9 mouse cellular contexts compared by ENCODE assay signal in genomic region chr6:120196837-120197236, GRCm38 (mm10).
A peak's percentile ranks its signal among the peaks of the same experiment; 100 is the strongest.
DNase-seq lines count a peak whose midpoint lies in the region; ATAC-seq and TF ChIP-seq lines count a peak whose summit lies in the region.
"Had no signal": no experiment of that assay in that cellular context is flagged by ENCODE, and none has a peak within 500 bp of the region (broad histone marks: within the 10 kb centered on the region; RNA-seq: fewer than 3 reads in every experiment).

No protein-coding gene starts in this region.

- CTCF ChIA-PET in Patski (lab: Charles Lee): interaction anchor here (0.7 to 2.5 kb wide), 6 partner anchors 10 to 262 kb away, joined by 3 to 10 read pairs (median 4); no protein-coding TSS in a partner anchor

- WGBS in cerebellum, adult 2 months: 47% methylated on average over 2 of the region's 2 CpGs

- in situ Hi-C loops in Patski (cut with MboI; ENCODE audit: low pct_unique_long_range_greater_than_20kb): loop anchor here (10.0 kb wide), 2 partner anchors 192 to 262 kb away; no protein-coding TSS in a partner anchor

- no peak for DNase-seq in cerebellum, adult 2 months
- no peak for DNase-seq in cerebellum, adult 8-10 months
- DNase-seq in left cerebral cortex, postnatal 14 days (ENCODE audit: low spot score in 2 of 2): peak; percentile 34 to 49
- no peak for DNase-seq in left cerebral cortex, adult 11 months (ENCODE audit: low spot score)
- DNase-seq in Patski (ENCODE audit: low read depth, low spot score): no peak
- peak; percentile 54 for DNase-seq in thymus, postnatal 25 days
- DNase-seq in right cerebral cortex, postnatal 36 days (ENCODE audit: low spot score in 2 of 2): no peak

- TF ChIP-seq CTCF in cerebellum, adult 2 months (IDR thresholded peaks at IDR 0.05; ENCODE audit: borderline replicate concordance, insufficient read depth, low read depth, low read length): peak; percentile 30; the same call in 1 of the 2 replicates
- peak; percentile 69 for TF ChIP-seq CTCF in Patski (IDR thresholded peaks at IDR 0.05)

- POLR2A ChIA-PET in Patski (lab: Charles Lee): interaction anchor here (0.6 kb wide), 1 partner anchor 8 kb away, joined by 5 read pairs; no protein-coding TSS in a partner anchor

- H3K27ac ChIP-seq in cerebellum, adult 2 months (ENCODE audit: insufficient read depth, low read length): no peak overlapping the region
- H3K27ac ChIP-seq: heart, embryonic 13.5 days had no signal

- no peaks in the 10 kb centered on the region for H3K27me3 ChIP-seq in cerebellum, adult 2 months (ENCODE audit: control insufficient read depth, insufficient read depth, low read length)
- no peaks in the 10 kb centered on the region for H3K27me3 ChIP-seq in Patski
- H3K27me3 ChIP-seq: heart, embryonic 13.5 days had no signal

- no peak for ATAC-seq in Patski
- peak; percentile 35 for ATAC-seq in inflammation-experienced regulatory T-cells, adult 6 months

- TF ChIP-seq POLR2A in cerebellum, adult 2 months (IDR thresholded peaks at IDR 0.05; ENCODE audit: borderline replicate concordance, insufficient read depth, low read length): no peak

- no peaks in the 10 kb centered on the region for H3K4me1 ChIP-seq in cerebellum, adult 2 months (ENCODE audit: control insufficient read depth, insufficient read depth, low read length)

- intact Hi-C loops in left cerebral cortex, postnatal 14 days (cut with DNase I): loop anchor here (10.0 kb wide), 1 partner anchor 712 kb away; no protein-coding TSS in a partner anchor

- no peak overlapping the region for H3K4me3 ChIP-seq in cerebellum, adult 2 months (replicated peaks; ENCODE audit: insufficient read depth, low read depth, low read length)
- H3K4me3 ChIP-seq: heart, embryonic 13.5 days had no signal

Comparison
In these comparisons a context has a peak if more than half of its experiments do, and no peak if none do; other contexts are left out.
1. DNase-seq: peak in left cerebral cortex, postnatal 14 days (2 of 2) and thymus, postnatal 25 days (single experiment); none in cerebellum, adult 2 months (0 of 2), cerebellum, adult 8-10 months (single experiment), left cerebral cortex, adult 11 months (single experiment), Patski (single experiment) and right cerebral cortex, postnatal 36 days (0 of 2).